18 mouse cellular contexts compared by ENCODE assay signal in the genomic region with DNA sequence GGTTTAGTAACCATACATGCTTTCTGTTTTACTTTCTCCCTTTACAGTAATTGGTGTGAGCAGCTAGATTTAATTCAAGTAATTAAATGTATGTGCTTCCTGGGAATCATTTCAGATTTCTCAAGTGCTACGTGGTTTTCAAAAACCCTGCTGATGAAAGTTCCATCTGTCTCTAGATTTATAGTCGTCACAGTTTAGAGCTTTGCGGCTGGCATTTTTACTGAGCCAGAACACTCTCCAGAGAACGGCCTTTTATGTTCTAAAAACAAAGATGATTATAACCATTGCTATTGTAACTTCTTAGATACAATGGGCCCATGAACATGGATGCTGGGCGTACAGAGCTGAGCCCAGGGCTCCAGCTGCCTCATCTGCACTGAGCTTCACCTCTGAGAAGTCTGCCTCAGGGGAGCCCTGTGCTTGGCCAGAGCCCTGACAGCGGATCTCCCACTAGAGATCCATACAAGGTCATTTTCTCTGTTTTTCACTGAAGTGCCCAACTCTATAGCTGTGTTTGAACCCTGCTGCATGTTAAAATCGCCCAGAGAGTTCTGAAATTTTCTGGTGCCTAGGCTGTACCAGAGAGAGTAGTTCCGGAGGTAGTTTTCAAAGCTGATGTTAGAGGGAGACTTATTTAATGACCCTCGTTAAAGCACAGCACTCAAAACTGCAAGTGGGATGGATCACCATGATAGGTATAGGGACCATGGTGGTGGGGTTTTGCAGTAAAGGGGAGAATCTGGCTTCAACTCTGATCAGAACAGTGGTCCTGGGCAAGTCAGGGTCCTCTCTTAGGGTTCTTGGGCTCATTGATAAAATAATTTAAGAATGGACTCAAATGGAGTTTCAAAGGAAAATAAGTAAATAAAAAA. TPM values are rescaled to one million over a fixed set of nuclear protein-coding genes. Genes with fewer than 3 reads are reported as not detected.
DNase-seq lines count a peak whose midpoint lies in the region; ATAC-seq lines count a peak whose summit lies in the region.
"Had no signal": no experiment of that assay in that cellular context is flagged by ENCODE, and none has a peak within 500 bp of the region (broad histone marks: within the 10 kb centered on the region; RNA-seq: fewer than 3 reads in every experiment).

No protein-coding gene starts in this region.

- peak; percentile 20; the same call in 1 of the 2 replicates for ATAC-seq in forebrain, embryonic 14.5 days
- no peak for ATAC-seq in forebrain, embryonic 13.5 days
- no peak for ATAC-seq in midbrain, embryonic 16.5 days
- ATAC-seq in limb, embryonic 13.5 days (ENCODE audit: low FRiP score, low read depth) = peak; percentile 26; the same call in 1 of the 2 replicates
- ATAC-seq: Patski had no signal

- no peak overlapping the region for H3K4me3 ChIP-seq in forebrain, embryonic 14.5 days (ENCODE audit: low read depth, low read length)
- no peak overlapping the region for H3K4me3 ChIP-seq in forebrain, embryonic 13.5 days
- H3K4me3 ChIP-seq in midbrain, embryonic 16.5 days (ENCODE audit: low read depth, low read length) = no peak overlapping the region
- H3K4me3 ChIP-seq in midbrain, embryonic 10.5 days = no peak overlapping the region
- no peak overlapping the region for H3K4me3 ChIP-seq in limb, embryonic 13.5 days
- H3K4me3 ChIP-seq: hindbrain, embryonic 10.5 days; liver, embryonic 15.5 days; midbrain, embryonic 12.5 days had no signal

- no peaks in the 10 kb centered on the region for H3K36me3 ChIP-seq in forebrain, embryonic 14.5 days (ENCODE audit: control insufficient read depth, insufficient read depth, low read length)
- no peaks in the 10 kb centered on the region for H3K36me3 ChIP-seq in forebrain, embryonic 13.5 days (ENCODE audit: poor library complexity, severe bottlenecking)
- H3K36me3 ChIP-seq in midbrain, embryonic 16.5 days (ENCODE audit: control insufficient read depth, insufficient read depth, low read length) = no peaks in the 10 kb centered on the region
- H3K36me3 ChIP-seq in midbrain, embryonic 10.5 days = no peaks in the 10 kb centered on the region
- H3K36me3 ChIP-seq in limb, embryonic 13.5 days = no peaks in the 10 kb centered on the region
- H3K36me3 ChIP-seq: hindbrain, embryonic 10.5 days; liver, embryonic 15.5 days; midbrain, embryonic 12.5 days had no signal

- H3K9ac ChIP-seq in forebrain, embryonic 14.5 days (ENCODE audit: low read length) = no peak overlapping the region
- no peak overlapping the region for H3K9ac ChIP-seq in forebrain, embryonic 13.5 days
- 0 out of 2 replicates have a peak overlapping the region, but pooled peaks have one; percentile 10 for H3K9ac ChIP-seq in midbrain, embryonic 16.5 days (ENCODE audit: low read depth, low read length)
- no peak overlapping the region for H3K9ac ChIP-seq in limb, embryonic 13.5 days
- H3K9ac ChIP-seq: liver, embryonic 15.5 days; midbrain, embryonic 12.5 days had no signal

- H3K4me2 ChIP-seq in forebrain, embryonic 14.5 days (ENCODE audit: low read length) = no peak overlapping the region
- no peak overlapping the region for H3K4me2 ChIP-seq in forebrain, embryonic 13.5 days
- no peak overlapping the region for H3K4me2 ChIP-seq in midbrain, embryonic 16.5 days (ENCODE audit: low read length)
- 0 out of 2 replicates have a peak overlapping the region, but pooled peaks have one; percentile 25 for H3K4me2 ChIP-seq in limb, embryonic 13.5 days (replicated peaks)
- H3K4me2 ChIP-seq: liver, embryonic 15.5 days; midbrain, embryonic 12.5 days had no signal

- WGBS in forebrain, embryonic 14.5 days = 37% methylated on average over 9 of the region's 9 CpGs
- 40% methylated on average over 9 of the region's 9 CpGs for WGBS in forebrain, embryonic 13.5 days
- 42% methylated on average over 9 of the region's 9 CpGs for WGBS in midbrain, embryonic 16.5 days
- WGBS in midbrain, embryonic 10.5 days = 77% methylated on average over 9 of the region's 9 CpGs
- 10% methylated on average over 9 of the region's 9 CpGs for WGBS in limb, embryonic 13.5 days

- H3K4me1 ChIP-seq in forebrain, embryonic 14.5 days (ENCODE audit: control insufficient read depth, insufficient read depth, low read length) = peaks cover 10% of the 10 kb centered on the region
- H3K4me1 ChIP-seq in forebrain, embryonic 13.5 days = peaks cover 22% of the 10 kb centered on the region
- H3K4me1 ChIP-seq in midbrain, embryonic 16.5 days (ENCODE audit: control insufficient read depth, insufficient read depth, low read length) = peaks cover 7% of the 10 kb centered on the region
- H3K4me1 ChIP-seq in midbrain, embryonic 10.5 days = peaks cover 14% of the 10 kb centered on the region
- H3K4me1 ChIP-seq in limb, embryonic 13.5 days = peaks cover 38% of the 10 kb centered on the region
- H3K4me1 ChIP-seq: liver, embryonic 15.5 days had no signal

- H3K9me3 ChIP-seq in forebrain, embryonic 14.5 days (replicated peaks; ENCODE audit: control insufficient read depth, low read length) = no peaks in the 10 kb centered on the region
- no peaks in the 10 kb centered on the region for H3K9me3 ChIP-seq in forebrain, embryonic 13.5 days (replicated peaks)
- H3K9me3 ChIP-seq in midbrain, embryonic 16.5 days (replicated peaks; ENCODE audit: control insufficient read depth, low read length, poor library complexity, severe bottlenecking) = no peaks in the 10 kb centered on the region
- H3K9me3 ChIP-seq in midbrain, embryonic 10.5 days (replicated peaks) = no peaks in the 10 kb centered on the region
- no peaks in the 10 kb centered on the region for H3K9me3 ChIP-seq in limb, embryonic 13.5 days
- H3K9me3 ChIP-seq: hindbrain, embryonic 10.5 days; liver, embryonic 15.5 days; midbrain, embryonic 12.5 days had no signal

- H3K27ac ChIP-seq in forebrain, embryonic 14.5 days (ENCODE audit: low read depth, low read length) = peak overlapping the region; percentile 17; the same call in 1 of the 2 replicates
- H3K27ac ChIP-seq in forebrain, embryonic 13.5 days = no peak overlapping the region
- no peak overlapping the region for H3K27ac ChIP-seq in midbrain, embryonic 16.5 days (ENCODE audit: low read length)
- no peak overlapping the region for H3K27ac ChIP-seq in midbrain, embryonic 10.5 days (replicated peaks)
- H3K27ac ChIP-seq in limb, embryonic 13.5 days = no peak overlapping the region
- H3K27ac ChIP-seq: liver, embryonic 15.5 days; midbrain, embryonic 12.5 days had no signal

- no peaks in the 10 kb centered on the region for H3K27me3 ChIP-seq in forebrain, embryonic 14.5 days (replicated peaks; ENCODE audit: control insufficient read depth, insufficient read depth, low read length)
- peaks cover 14% of the 10 kb centered on the region; the same call in 1 of the 2 replicates for H3K27me3 ChIP-seq in forebrain, embryonic 13.5 days
- 0 out of 2 replicates have a peak, but pooled peaks cover 3% of the 10 kb centered on the region for H3K27me3 ChIP-seq in midbrain, embryonic 16.5 days (ENCODE audit: control insufficient read depth, insufficient read depth, low read depth, low read length)
- H3K27me3 ChIP-seq in midbrain, embryonic 10.5 days (ENCODE audit: low read depth, poor library complexity, severe bottlenecking) = no peaks in the 10 kb centered on the region
- peaks cover 4% of the 10 kb centered on the region; the same call in 1 of the 2 replicates for H3K27me3 ChIP-seq in limb, embryonic 13.5 days
- H3K27me3 ChIP-seq: liver, embryonic 15.5 days; midbrain, embryonic 12.5 days had no signal

- DNase-seq in forebrain, embryonic 14.5 days (ENCODE audit: low spot score) = peak; percentile 50
- DNase-seq in midbrain, embryonic 10.5 days (ENCODE audit: low spot score) = no peak
- DNase-seq in yolk sac, embryonic 10.5 days (ENCODE audit: low spot score) = no peak
- no peak for DNase-seq in thymus, postnatal 14 days
- DNase-seq: cerebellum, adult 18-20 months; kidney, postnatal 10 days; lung, postnatal 14 days; right cerebral cortex, adult 18-20 months; spleen, adult 18-20 months; thymus, postnatal 25 days had no signal

RNA-seq across cellular contexts. Expression of gene Dnah14, which starts 15.2 kb away (rescaled TPM):
- polyA plus RNA-seq in forebrain, embryonic 14.5 days (2014; fragmentation: Nextera tagmentation; extraction: Ambion mirVana) = 1.0 and 1.2 TPM in 2 replicates
- polyA plus RNA-seq in forebrain, embryonic 13.5 days (2015; fragmentation: Nextera tagmentation; extraction: Ambion mirVana) = 1.4 and 2.0 TPM in 2 replicates
- polyA plus RNA-seq in midbrain, embryonic 16.5 days (2015; fragmentation: Nextera tagmentation; extraction: Ambion mirVana) = 0.36 and 0.50 TPM in 2 replicates
- 1.9 and 2.1 TPM in 2 replicates for polyA plus RNA-seq in midbrain, embryonic 10.5 days (2016; fragmentation: Nextera tagmentation; extraction: Ambion mirVana)
- polyA plus RNA-seq in limb, embryonic 13.5 days (2015; fragmentation: Nextera tagmentation; extraction: Ambion mirVana) = 1.1 and 1.5 TPM in 2 replicates

RNA-seq across cellular contexts. Expression of gene Ccdc121, which starts 49.9 kb away (rescaled TPM):
- polyA plus RNA-seq in forebrain, embryonic 14.5 days (2014; fragmentation: Nextera tagmentation; extraction: Ambion mirVana) = 0.09 TPM in 1 of 2 replicates, not detected in the other
- not detected in 2 replicates for polyA plus RNA-seq in forebrain, embryonic 13.5 days (2015; fragmentation: Nextera tagmentation; extraction: Ambion mirVana)
- polyA plus RNA-seq in midbrain, embryonic 16.5 days (2015; fragmentation: Nextera tagmentation; extraction: Ambion mirVana) = 0.11 and 0.23 TPM in 2 replicates
- polyA plus RNA-seq in midbrain, embryonic 10.5 days (2016; fragmentation: Nextera tagmentation; extraction: Ambion mirVana) = 0.09 TPM in 1 of 2 replicates, not detected in the other
- 0.08 TPM in 1 of 2 replicates, not detected in the other for polyA plus RNA-seq in limb, embryonic 13.5 days (2015; fragmentation: Nextera tagmentation; extraction: Ambion mirVana)
- polyA plus RNA-seq: intestine, embryonic 14.5 days; liver, embryonic 15.5 days; Patski had no signal

Comparison
In these comparisons a context has a peak if more than half of its experiments do, and no peak if none do; other contexts are left out.
1. ATAC-seq: peak in forebrain, embryonic 14.5 days (single experiment) and limb, embryonic 13.5 days (single experiment); none in forebrain, embryonic 13.5 days (single experiment) and midbrain, embryonic 16.5 days (single experiment).